Mouse (Mus musculus) G1E (cell line): ENCODE measurements around the gene Rab31. TPM values are rescaled to one million over a fixed set of nuclear protein-coding genes. Genes with fewer than 3 reads are reported as not detected.
A peak's percentile ranks its signal among the peaks of the same experiment; 100 is the strongest.

Source experiments
- ATAC-seq: 2 replicates; pipeline ENCODE4 v1.8.0; 2016; ENCODE audit warnings: mild to moderate bottlenecking; ENCODE audit not compliant: insufficient number of reproducible peaks, poor library complexity, low FRiP score, severe bottlenecking; ENCODE audit errors: extremely low read depth
- DNase-seq: peaks from one replicate; pipeline ENCODE4 v3.0.0; 2012; ENCODE audit warnings: low spot score
- H3K27me3 ChIP-seq: 2 replicates; pipeline ENCODE4 v1.6.1; 2012; ENCODE audit warnings: mild to moderate bottlenecking, low read length, inconsistent platforms; ENCODE audit not compliant: insufficient read depth
- H3K36me3 ChIP-seq: replicated peaks from 2 replicates; pipeline ENCODE3; 2012; ENCODE audit warnings: mild to moderate bottlenecking, inconsistent platforms
- H3K4me1 ChIP-seq: 2 replicates; pipeline ENCODE4 v1.6.1; 2012; ENCODE audit warnings: low read depth, low read length, inconsistent platforms, mixed read lengths; ENCODE audit not compliant: insufficient read depth
- H3K4me3 ChIP-seq: 2 replicates; pipeline ENCODE4 v1.5.1; 2012; ENCODE audit warnings: low read depth, mild to moderate bottlenecking, inconsistent platforms, low read length, moderate library complexity, mixed read lengths
- H3K9me3 ChIP-seq: replicated peaks from 2 replicates; pipeline ENCODE4 v1.6.1; 2012; ENCODE audit warnings: inconsistent platforms
- CTCF ChIP-seq: IDR thresholded peaks from 2 replicates; pipeline ENCODE4 v1.5.1; 2012; ENCODE audit warnings: low read depth, low read length, inconsistent platforms, mixed read lengths
- GATA1 ChIP-seq: IDR thresholded peaks from 2 replicates; pipeline ENCODE4 v1.6.1; 2012; ENCODE audit warnings: borderline replicate concordance, low read length, inconsistent platforms, mixed read lengths
- GATA2 ChIP-seq: IDR thresholded peaks from 2 replicates; pipeline ENCODE4 v1.6.1; 2012; ENCODE audit warnings: low read depth, low read length, inconsistent platforms, borderline replicate concordance
- POLR2AphosphoS5 ChIP-seq: IDR thresholded peaks from 2 replicates; pipeline ENCODE4 v1.6.1; 2012; ENCODE audit warnings: low read depth, low read length, inconsistent platforms; ENCODE audit not compliant: insufficient replicate concordance
- TAL1 ChIP-seq: conservative IDR thresholded peaks from 2 replicates; pipeline ENCODE4 v1.6.1; 2012; ENCODE audit warnings: low read depth, low read length, inconsistent platforms, mixed read lengths
- polyA plus RNA-seq: library from polyadenylated mRNA; stranded (reverse); fragments of >175 nt; gene quantifications from 2 replicates; pipeline ENCODE4 v1.2.3, GENCODE M21; 2012
- total RNA-seq, 2 experiments: library from RNA; stranded (forward) in 1 of 2; stranded (reverse) in 1 of 2; fragments of 200-1000 nt in 1 of 2; fragments of >200 nt in 1 of 2; fragmentation: Nextera tagmentation in 1 of 2; gene quantifications; 2 replicates each; pipeline ENCODE4 v1.2.3; 2014 to 2017

Gene Rab31
- total and polyA plus RNA-seq, 3 experiments, result 0.20 to 1.7 (median 1.6) TPM

- no peak for ATAC-seq
- Histone ChIP-seq H3K27me3 (no peaks in the 10 kb centered on the region), H3K4me3 (no peak overlapping the region), H3K4me1 (peaks cover 28% of the 10 kb centered on the region), H3K36me3 (peaks cover 50% of the 10 kb centered on the region), H3K9me3 (no peaks in the 10 kb centered on the region)
- DNase-seq, result no peak
- TF ChIP-seq POLR2AphosphoS5 (no peak), TAL1 (no peak), CTCF (no peak), GATA2 (no peak), GATA1 (no peak)
These were observed 29.5 kb upstream of the Rab31 start for GRCm38 (mm10) chr17:65802026-65802425.

GRCm38 (mm10) chr17:65800451-65800850, 27.9 kb upstream of the Rab31 start:
- Histone ChIP-seq H3K4me1 (peaks cover 28% of the 10 kb centered on the region), H3K36me3 (peaks cover 43% of the 10 kb centered on the region), H3K4me3 (no peak overlapping the region), H3K27me3 (no peaks in the 10 kb centered on the region), H3K9me3 (no peaks in the 10 kb centered on the region)
- no peak for TF ChIP-seq GATA1
- TF ChIP-seq GATA2, result no peak
- no peak for TF ChIP-seq POLR2AphosphoS5
- no peak for TF ChIP-seq TAL1
- no peak for TF ChIP-seq CTCF
- DNase-seq (no peak), ATAC-seq (no peak)

GRCm38 (mm10) chr17:65799353-65799752, 26.8 kb upstream of the Rab31 start:
- peaks cover 28% of the 10 kb centered on the region for H3K4me1 ChIP-seq
- peak; percentile 11; the same call in 1 of the 2 replicates for ATAC-seq

GRCm38 (mm10) chr17:65798446-65798845, 25.9 kb upstream of the Rab31 start:
- Histone ChIP-seq H3K36me3 (peaks cover 45% of the 10 kb centered on the region), H3K9me3 (no peaks in the 10 kb centered on the region), H3K4me3 (no peak overlapping the region), H3K4me1 (peaks cover 28% of the 10 kb centered on the region), H3K27me3 (no peaks in the 10 kb centered on the region)
- ATAC-seq, result no peak
- TF ChIP-seq TAL1 (no peak), POLR2AphosphoS5 (no peak), GATA1 (no peak), GATA2 (no peak)
- no peak for DNase-seq

More at GRCm38 (mm10) chr17:65799353-65799752, 26.8 kb upstream of the Rab31 start:
- no peaks in the 10 kb centered on the region for H3K27me3 ChIP-seq
- H3K4me3 ChIP-seq, result no peak overlapping the region
- no peak for DNase-seq
- H3K36me3 ChIP-seq, result peaks cover 47% of the 10 kb centered on the region
- no peaks in the 10 kb centered on the region for H3K9me3 ChIP-seq
- TF ChIP-seq CTCF, result no peak
- TF ChIP-seq GATA1, result no peak
- TF ChIP-seq TAL1, result no peak
- no peak for TF ChIP-seq GATA2
- TF ChIP-seq POLR2AphosphoS5, result no peak

GRCm38 (mm10) chr17:65796056-65796455, 23.5 kb upstream of the Rab31 start:
- H3K4me1 ChIP-seq, result peaks cover 24% of the 10 kb centered on the region
- no peaks in the 10 kb centered on the region for H3K27me3 ChIP-seq
- ATAC-seq (no peak), DNase-seq (no peak)
- H3K9me3 ChIP-seq, result no peaks in the 10 kb centered on the region
- peaks cover 46% of the 10 kb centered on the region for H3K36me3 ChIP-seq
- H3K4me3 ChIP-seq, result no peak overlapping the region
- TF ChIP-seq GATA2 (no peak), GATA1 (no peak), POLR2AphosphoS5 (no peak), CTCF (no peak), TAL1 (no peak)

GRCm38 (mm10) chr17:65794096-65794850, 21.7 kb upstream of the Rab31 start:
- DNase-seq (no peak), ATAC-seq (no peak)
- Histone ChIP-seq H3K4me1 (peaks cover 16% of the 10 kb centered on the region), H3K36me3 (peaks cover 51% of the 10 kb centered on the region), H3K9me3 (no peaks in the 10 kb centered on the region), H3K4me3 (no peak overlapping the region), H3K27me3 (no peaks in the 10 kb centered on the region)
- TF ChIP-seq GATA2, result no peak
